Mouse (Mus musculus) embryonic facial prominence, embryonic 10.5 days (tissue): ENCODE measurements around the gene Cacna1a. TPM values are rescaled to one million over a fixed set of nuclear protein-coding genes. Genes with fewer than 3 reads are reported as not detected.

ENCODE experiments used
- DNase-seq: peaks from one replicate; pipeline ENCODE4 v3.0.0-alpha.2; 2017; ENCODE audit warnings: low spot score
- H3K27ac ChIP-seq: fragments of 300-500 bp; sonication (generic); replicated peaks from 2 replicates; pipeline ENCODE4 v1.5.1; 2016; ENCODE audit warnings: mild to moderate bottlenecking
- H3K27me3 ChIP-seq: fragments of 300-500 bp; sonication (generic); replicated peaks from 2 replicates; pipeline ENCODE4 v1.6.1; 2016; ENCODE audit warnings: low read depth, mild to moderate bottlenecking; ENCODE audit not compliant: poor library complexity, severe bottlenecking
- H3K36me3 ChIP-seq: fragments of 300-500 bp; sonication (generic); replicated peaks from 2 replicates; pipeline ENCODE4 v1.6.1; 2016; ENCODE audit warnings: mild to moderate bottlenecking, moderate library complexity
- H3K4me1 ChIP-seq: fragments of 300-500 bp; sonication (generic); 2 replicates; pipeline ENCODE4 v1.6.1; 2016
- H3K4me3 ChIP-seq: fragments of 300-500 bp; sonication (generic); 2 replicates; pipeline ENCODE4 v1.5.1; 2016; ENCODE audit warnings: mild to moderate bottlenecking, moderate library complexity
- H3K9me3 ChIP-seq: fragments of 300-500 bp; sonication (generic); 2 replicates; pipeline ENCODE4 v1.6.1; 2016; ENCODE audit warnings: mild to moderate bottlenecking
- WGBS: fragments of 180-500 bp; shearing (Covaris S2); methylation state at CpG from one replicate; pipeline ENCODE4 v1.1.7; 2016; 5-methylcytosine and 5-hydroxymethylcytosine counted together
- polyA plus RNA-seq: library from polyadenylated mRNA; unstranded; fragments of >200 nt; fragmentation: Nextera tagmentation; extraction: Ambion mirVana; gene quantifications from 2 replicates; pipeline ENCODE4 v1.2.1, GENCODE M21; 2016

Cacna1a gene
- polyA plus RNA-seq = 4.4 and 5.5 TPM in 2 replicates

DNA sequence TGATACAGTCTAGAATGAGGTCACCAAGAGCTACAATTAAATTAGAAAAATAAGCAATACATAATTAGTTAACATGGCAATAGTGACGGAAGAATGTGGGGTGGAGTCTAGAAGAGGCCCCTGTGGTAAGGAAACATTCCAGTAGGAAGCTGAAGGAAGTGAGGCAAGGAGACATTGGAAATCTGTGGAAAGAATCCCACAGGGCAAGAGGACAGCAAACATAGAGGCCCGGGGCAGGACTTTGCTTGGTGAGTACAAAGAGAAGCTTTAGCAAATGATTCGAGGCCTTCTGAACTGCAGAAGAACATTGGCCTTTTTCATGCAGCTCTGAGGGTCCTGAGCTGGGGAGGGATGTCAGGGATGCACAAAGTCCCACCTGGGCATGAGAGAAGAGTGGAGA lies at the start of gene Cacna1a:
Cacna1a (plus strand) TSS at position 166 of the 400 bp plus-strand sequence.
- WGBS = 72% methylated on average over 3 of the region's 3 CpGs

DNA sequence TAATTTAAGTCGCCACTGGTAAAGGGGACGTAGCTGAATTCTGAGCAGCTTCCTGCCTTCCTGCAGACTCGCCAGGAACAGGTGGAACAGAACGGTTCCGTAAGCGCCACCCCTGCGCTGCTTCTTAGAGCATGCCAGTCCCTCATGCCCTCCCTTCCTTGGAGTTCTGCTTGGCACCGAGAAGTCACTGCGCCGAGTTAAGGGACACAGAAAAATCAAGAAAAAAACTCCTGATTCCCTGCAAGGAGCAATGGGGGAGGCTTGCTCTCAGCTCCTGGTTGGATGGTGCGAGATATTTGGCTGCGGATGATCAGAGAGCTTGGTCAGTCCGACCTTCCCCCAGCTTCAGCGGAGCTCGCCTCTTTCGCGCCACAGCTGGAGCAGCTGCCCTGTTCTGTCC lies 49.7 kb upstream of the Cacna1a start:
- Histone ChIP-seq H3K9me3 (no peaks in the 10 kb centered on the region), H3K27me3 (peaks cover 45% of the 10 kb centered on the region), H3K27ac (no peak overlapping the region), H3K36me3 (no peaks in the 10 kb centered on the region), H3K4me1 (peaks cover 6% of the 10 kb centered on the region; the same call in 1 of the 2 replicates), H3K4me3 (no peak overlapping the region)
- 12% methylated on average over 17 of the region's 17 CpGs for WGBS
- no peak for DNase-seq

More for the DNA sequence above, at the start of gene Cacna1a:
- Histone ChIP-seq H3K36me3 (no peaks in the 10 kb centered on the region), H3K4me3 (no peak within 1 kb of the TSS), H3K4me1 (no peaks in the 10 kb centered on the region), H3K27me3 (no peaks in the 10 kb centered on the region), H3K27ac (no peak within 1 kb of the TSS), H3K9me3 (no peaks in the 10 kb centered on the region)
- DNase-seq = no peak

DNA sequence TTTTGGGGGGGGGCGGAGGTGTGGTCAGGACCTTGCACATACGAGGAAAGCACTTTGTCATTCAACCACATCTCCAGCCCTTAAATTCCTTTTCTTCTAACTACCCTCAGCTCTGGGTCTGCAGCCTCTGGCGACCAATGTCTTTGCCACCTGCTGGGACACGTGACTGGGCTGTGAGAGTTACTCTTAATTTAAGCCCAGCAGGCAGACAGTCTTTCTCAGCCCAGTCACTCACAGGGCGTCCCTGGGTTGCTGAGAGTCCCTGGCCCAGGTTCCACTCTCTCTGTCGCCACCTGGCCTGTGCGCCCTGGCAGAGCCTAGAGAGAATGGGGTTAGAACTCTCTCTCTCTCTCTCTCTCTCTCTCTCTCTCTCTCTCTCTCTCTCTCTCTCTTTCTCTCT lies 48.9 kb upstream of the Cacna1a start:
- no peaks in the 10 kb centered on the region for H3K36me3 ChIP-seq
- DNase-seq = no peak
- no peaks in the 10 kb centered on the region for H3K9me3 ChIP-seq
- 8% methylated on average over 7 of the region's 7 CpGs for WGBS
- H3K27me3 ChIP-seq = peaks cover 45% of the 10 kb centered on the region
- H3K4me1 ChIP-seq = peaks cover 6% of the 10 kb centered on the region; the same call in 1 of the 2 replicates
- H3K4me3 ChIP-seq = no peak overlapping the region
- no peak overlapping the region for H3K27ac ChIP-seq

DNA sequence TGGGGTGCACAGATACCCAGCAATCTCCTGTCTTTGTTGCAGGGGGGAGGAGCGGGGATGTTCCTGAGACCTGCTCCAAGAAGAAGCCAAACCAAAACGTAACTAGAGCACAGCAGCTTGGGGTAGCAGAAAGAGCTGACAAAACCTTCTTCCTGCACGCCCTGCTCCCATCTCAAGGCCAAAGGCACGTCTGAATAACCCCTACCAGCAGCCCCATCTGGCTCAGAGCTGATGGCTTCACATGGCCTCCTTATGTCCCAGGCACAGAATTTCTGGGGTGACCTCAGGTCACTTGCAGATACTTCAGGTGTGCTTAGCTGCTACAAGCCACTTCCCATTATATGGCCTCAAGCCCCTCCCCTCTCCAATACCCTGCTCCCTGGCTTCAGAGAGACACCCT lies 48.4 kb upstream of the Cacna1a start:
- no peak for DNase-seq
- Histone ChIP-seq H3K4me1 (peaks cover 6% of the 10 kb centered on the region; the same call in 1 of the 2 replicates), H3K4me3 (no peak overlapping the region), H3K27me3 (peaks cover 45% of the 10 kb centered on the region), H3K9me3 (no peaks in the 10 kb centered on the region), H3K36me3 (no peaks in the 10 kb centered on the region), H3K27ac (no peak overlapping the region)
- 51% methylated on average over 4 of the region's 4 CpGs for WGBS

DNA sequence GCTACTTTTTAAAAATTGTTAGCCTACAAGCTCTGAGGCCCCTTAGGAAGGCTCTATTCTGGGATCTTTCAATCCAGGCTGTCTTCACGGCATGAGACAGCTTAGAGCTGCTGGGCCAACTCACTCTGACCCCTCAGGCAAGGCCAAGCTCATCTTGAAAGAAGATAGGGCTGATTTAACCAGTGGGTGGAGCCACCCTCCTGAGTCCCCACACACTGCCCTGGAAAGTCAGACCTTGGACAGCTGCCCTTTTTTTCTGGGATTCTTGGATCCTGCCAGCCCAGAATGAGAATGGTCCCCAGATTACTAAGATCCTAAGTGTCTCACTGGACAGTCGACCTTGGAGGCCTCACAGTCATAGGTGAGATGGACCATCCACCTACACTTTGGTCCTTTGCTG lies 47.6 kb upstream of the Cacna1a start:
- peaks cover 45% of the 10 kb centered on the region for H3K27me3 ChIP-seq
- H3K4me1 ChIP-seq = peaks cover 6% of the 10 kb centered on the region; the same call in 1 of the 2 replicates
- no peak overlapping the region for H3K4me3 ChIP-seq
- 10% methylated on average over 2 of the region's 2 CpGs for whole genome bisulfite sequencing
- H3K27ac ChIP-seq = no peak overlapping the region
- no peak for DNase-seq
- H3K36me3 ChIP-seq = no peaks in the 10 kb centered on the region
- H3K9me3 ChIP-seq = no peaks in the 10 kb centered on the region

DNA sequence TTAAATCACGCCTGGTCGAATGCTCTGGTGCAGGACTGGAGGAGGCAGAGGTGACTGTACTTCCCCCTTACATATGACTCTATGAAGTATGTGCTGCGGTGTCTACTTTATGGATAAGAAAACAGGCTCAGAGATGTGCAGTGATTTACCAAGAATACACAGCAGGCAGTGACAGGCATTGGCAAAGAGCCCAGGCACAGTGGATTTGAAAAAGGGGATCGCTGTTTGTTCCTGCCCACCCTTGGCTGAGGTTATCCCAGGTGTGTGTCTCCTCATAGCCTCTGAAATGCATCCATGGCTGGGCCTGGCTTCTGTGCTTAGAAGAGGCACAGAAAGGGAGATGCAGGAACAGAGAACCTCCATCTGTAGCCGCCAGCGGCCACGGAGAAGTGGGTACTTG lies 42.7 kb upstream of the Cacna1a start:
- 82% methylated on average over 7 of the region's 7 CpGs for whole genome bisulfite sequencing
- no peaks in the 10 kb centered on the region for H3K9me3 ChIP-seq
- no peak for DNase-seq
- no peaks in the 10 kb centered on the region for H3K4me1 ChIP-seq
- H3K4me3 ChIP-seq = no peak overlapping the region
- no peak overlapping the region for H3K27ac ChIP-seq
- H3K27me3 ChIP-seq = peaks cover 15% of the 10 kb centered on the region
- H3K36me3 ChIP-seq = no peaks in the 10 kb centered on the region

DNA sequence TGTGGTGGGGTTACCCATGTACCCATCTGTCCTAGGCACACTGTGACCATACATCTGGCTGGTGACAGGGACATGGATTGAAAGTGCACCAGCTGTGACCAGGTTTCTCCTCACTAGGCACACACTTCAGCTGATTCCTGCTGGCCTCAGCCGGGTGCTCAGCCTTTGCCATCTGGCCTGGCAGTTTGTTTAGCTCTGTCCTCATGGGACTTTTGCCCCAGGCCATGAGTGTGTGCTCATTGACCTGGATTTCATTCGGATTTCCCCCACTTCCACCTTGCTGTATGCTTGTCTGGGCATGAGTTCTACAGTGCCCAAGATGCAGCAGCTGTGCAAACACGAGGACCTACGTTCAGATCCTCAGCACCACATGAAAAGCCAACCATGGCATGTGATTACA lies 41.8 kb upstream of the Cacna1a start:
- no peaks in the 10 kb centered on the region for H3K36me3 ChIP-seq
- peaks cover 13% of the 10 kb centered on the region; the same call in 1 of the 2 replicates for H3K27me3 ChIP-seq
- DNase-seq = no peak
- no peaks in the 10 kb centered on the region for H3K9me3 ChIP-seq
- H3K27ac ChIP-seq = no peak overlapping the region
- no peak overlapping the region for H3K4me3 ChIP-seq
- no peaks in the 10 kb centered on the region for H3K4me1 ChIP-seq
- 58% methylated on average over 4 of the region's 4 CpGs for WGBS

DNA sequence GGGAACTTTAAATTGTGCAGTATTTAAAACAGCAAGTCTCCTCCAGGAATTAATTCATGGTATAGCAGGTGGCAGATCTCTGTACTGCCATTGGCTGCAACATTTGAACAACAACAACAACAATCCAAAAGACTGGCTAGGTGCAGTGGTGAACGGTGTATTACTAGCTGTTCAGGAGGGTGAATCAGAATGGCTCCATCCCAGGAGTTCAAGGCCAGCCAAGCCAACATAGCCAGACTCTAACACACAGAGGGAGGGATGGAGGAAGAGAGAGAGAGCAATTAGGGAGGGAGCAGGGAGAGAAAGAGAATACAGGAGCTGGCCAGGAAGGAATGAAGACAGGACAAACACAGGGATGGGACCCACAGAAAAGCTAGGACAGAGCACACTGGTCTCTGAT lies 38.7 kb upstream of the Cacna1a start:
- Histone ChIP-seq H3K36me3 (no peaks in the 10 kb centered on the region), H3K9me3 (no peaks in the 10 kb centered on the region), H3K27ac (no peak overlapping the region), H3K27me3 (peaks cover 13% of the 10 kb centered on the region; the same call in 1 of the 2 replicates), H3K4me3 (no peak overlapping the region), H3K4me1 (no peaks in the 10 kb centered on the region)
- 61% methylated on average over 1 of the region's 1 CpGs for WGBS
- DNase-seq = no peak

DNA sequence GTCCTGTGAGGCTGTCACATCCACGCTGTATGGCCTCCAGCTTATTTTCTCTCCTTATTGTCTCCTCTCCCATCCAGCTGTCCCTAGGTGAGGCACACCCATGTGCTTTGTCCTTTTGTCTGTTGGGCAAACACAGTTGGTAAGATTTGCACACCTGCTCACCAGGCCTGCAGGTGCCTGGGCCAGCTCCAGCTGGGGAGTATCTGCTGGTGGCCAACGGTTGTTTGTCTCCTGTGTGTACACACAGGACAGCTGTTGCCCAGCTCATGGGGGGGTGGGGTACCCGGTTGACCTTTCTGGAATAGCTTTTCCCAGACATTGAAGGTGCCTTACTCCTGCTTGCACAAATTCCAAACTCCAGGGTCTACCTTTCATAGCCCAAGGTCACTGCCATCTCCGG lies 37.3 kb upstream of the Cacna1a start:
- DNase-seq = no peak

DNA sequence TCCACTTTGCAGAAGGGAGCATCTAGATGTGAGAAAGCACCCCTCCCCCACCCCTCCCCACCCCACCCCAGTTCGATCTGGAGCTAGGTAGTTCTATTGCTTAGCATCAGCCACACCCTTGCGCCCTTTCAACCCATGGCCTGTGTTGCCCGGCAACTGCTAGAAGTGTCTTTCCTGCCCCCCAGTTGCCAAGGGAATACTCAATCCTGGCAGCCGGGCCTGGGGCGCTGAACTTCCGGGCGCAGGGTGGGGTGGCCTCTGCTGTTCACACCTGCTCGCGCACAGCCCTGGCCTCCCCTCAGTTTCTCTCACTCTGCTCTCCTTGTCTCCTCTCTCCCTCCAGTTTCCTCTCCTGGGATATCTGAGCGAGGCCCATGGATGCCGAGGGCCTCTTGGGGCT lies 31.8 kb upstream of the Cacna1a start:
- Histone ChIP-seq H3K27me3 (peaks cover 23% of the 10 kb centered on the region), H3K9me3 (no peaks in the 10 kb centered on the region), H3K36me3 (no peaks in the 10 kb centered on the region), H3K4me1 (peaks cover 6% of the 10 kb centered on the region; the same call in 1 of the 2 replicates), H3K27ac (no peak overlapping the region), H3K4me3 (no peak overlapping the region)
- 70% methylated on average over 11 of the region's 11 CpGs for WGBS
- no peak for DNase-seq

More for the DNA sequence above, 37.3 kb upstream of the Cacna1a start:
- H3K27me3 ChIP-seq = peaks cover 13% of the 10 kb centered on the region; the same call in 1 of the 2 replicates
- no peaks in the 10 kb centered on the region for H3K9me3 ChIP-seq
- no peak overlapping the region for H3K4me3 ChIP-seq
- H3K27ac ChIP-seq = no peak overlapping the region
- no peaks in the 10 kb centered on the region for H3K36me3 ChIP-seq
- WGBS = 81% methylated on average over 4 of the region's 4 CpGs
- H3K4me1 ChIP-seq = no peaks in the 10 kb centered on the region

DNA sequence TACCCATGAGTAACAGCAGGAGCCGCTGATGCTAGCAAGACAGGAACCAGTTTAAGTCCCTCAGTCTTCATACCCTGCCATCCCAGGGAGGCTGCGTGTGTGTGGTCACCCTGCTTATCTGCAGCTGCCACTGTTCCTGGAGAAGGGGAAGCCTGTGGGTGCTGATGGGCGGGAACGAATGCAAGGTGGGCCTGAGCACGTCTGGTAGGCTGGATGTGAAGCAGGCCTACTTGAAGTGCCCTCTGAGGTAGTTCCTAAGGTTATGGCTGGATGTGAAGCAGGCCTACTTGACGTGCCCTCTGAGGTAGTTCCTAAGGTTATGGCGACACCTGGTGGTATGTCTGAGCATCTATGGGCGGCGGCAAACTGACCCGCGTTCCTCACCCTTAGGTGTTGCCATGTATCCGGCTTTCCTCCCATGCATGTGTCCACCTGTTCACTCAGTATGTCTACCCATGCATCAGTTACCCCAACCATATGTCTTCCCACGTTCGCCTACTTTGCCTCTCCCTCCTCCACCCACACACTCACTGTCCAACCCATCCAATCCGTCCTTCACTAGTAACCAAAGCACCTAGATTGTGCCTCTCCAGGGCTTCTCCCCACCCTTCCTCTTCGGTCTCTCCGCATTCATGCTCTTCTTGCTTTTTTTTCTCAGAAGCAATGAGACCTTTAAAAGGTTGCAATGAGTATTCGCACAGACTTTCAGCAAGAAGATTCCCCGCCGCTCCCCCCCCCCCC lies 30.4 kb upstream of the Cacna1a start:
- Histone ChIP-seq H3K4me1 (peaks cover 6% of the 10 kb centered on the region; the same call in 1 of the 2 replicates), H3K9me3 (no peaks in the 10 kb centered on the region), H3K36me3 (no peaks in the 10 kb centered on the region), H3K27me3 (peaks cover 36% of the 10 kb centered on the region), H3K4me3 (no peak overlapping the region), H3K27ac (no peak overlapping the region)
- DNase-seq = peak; percentile 83
- WGBS = 26% methylated on average over 20 of the region's 20 CpGs

DNA sequence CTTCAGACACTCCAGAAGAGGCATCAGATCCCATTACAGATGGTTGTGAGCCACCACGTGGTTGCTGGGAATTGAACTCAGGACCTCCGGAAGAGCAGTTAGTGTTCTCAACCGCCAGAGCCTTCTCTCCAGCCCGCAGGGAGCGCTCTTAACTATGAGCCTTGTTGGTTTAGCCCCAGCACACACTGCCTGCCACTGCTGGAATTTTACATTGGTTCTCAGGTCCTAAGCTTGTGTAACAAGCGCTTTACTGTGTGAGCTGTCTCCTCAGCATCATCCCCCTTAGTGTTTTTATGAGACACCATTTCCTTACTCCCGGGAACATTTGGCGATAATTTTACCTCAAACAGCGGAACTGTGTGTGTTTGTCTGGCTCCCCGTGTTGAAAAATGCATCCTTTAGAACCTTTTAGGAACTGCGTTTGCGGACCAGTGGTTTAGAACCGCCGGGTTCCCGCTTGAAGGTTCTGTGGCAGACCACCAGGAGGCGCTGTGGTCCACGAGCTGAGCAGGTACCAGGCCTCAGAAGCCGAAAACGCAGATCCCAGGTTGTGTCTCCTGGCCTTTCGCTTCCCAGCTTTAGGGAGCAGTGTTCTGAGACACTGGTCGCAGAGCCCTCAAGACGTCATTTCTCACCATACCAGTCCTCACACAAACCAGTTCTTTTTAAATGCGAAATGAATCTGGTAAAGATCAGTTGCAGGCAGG lies 24.7 kb upstream of the Cacna1a start:
- no peaks in the 10 kb centered on the region for H3K9me3 ChIP-seq
- DNase-seq = peak; percentile 84
- H3K36me3 ChIP-seq = no peaks in the 10 kb centered on the region
- 14% methylated on average over 23 of the region's 23 CpGs for whole genome bisulfite sequencing
- H3K27me3 ChIP-seq = peaks cover 39% of the 10 kb centered on the region
- no peaks in the 10 kb centered on the region for H3K4me1 ChIP-seq
- no peak overlapping the region for H3K4me3 ChIP-seq
- no peak overlapping the region for H3K27ac ChIP-seq

DNA sequence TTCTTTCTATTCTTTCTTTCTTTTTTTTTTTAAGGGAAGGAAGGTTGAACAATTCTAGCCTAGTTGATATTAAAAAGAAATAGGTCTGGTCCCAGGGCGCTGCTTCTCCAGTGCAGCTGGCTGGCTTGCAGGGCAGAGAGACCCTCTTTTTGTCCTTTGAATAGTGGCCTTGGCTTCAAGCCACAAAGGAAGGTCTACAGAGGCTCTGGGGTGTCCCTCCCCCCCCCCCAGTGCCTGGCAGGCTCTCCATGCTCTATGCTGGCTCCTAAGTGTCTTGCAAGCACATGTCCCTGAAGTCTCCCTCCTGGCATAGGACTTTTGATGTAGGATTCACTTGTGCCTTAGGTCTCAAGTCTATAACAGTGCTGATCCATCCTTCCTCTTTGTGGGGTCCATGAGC lies 23.0 kb upstream of the Cacna1a start:
- DNase-seq = no peak
- no peaks in the 10 kb centered on the region for H3K36me3 ChIP-seq
- no peak overlapping the region for H3K4me3 ChIP-seq
- WGBS = 97% methylated on average over 1 of the region's 1 CpGs
- no peaks in the 10 kb centered on the region for H3K4me1 ChIP-seq
- no peak overlapping the region for H3K27ac ChIP-seq
- peaks cover 30% of the 10 kb centered on the region for H3K27me3 ChIP-seq
- H3K9me3 ChIP-seq = no peaks in the 10 kb centered on the region
